Mouse (Mus musculus) large intestine, adult 2 months (tissue): Measurements from ENCODE around the gene Fgf4. TPM values are rescaled to one million over a fixed set of nuclear protein-coding genes. Genes with fewer than 3 reads are reported as not detected.
A peak's percentile ranks its signal among the peaks of the same experiment; 100 is the strongest.
"Not testable (repeated sequence)": the region's sequence is repeated elsewhere in the genome, so short reads cannot be mapped to it uniquely, and the experiment has no call there.

Source experiments
- DNase-seq: peaks from one replicate; pipeline ENCODE4 v3.0.0-alpha.2; 2012; ENCODE audit warnings: low read depth, low spot score
- whole genome bisulfite sequencing: fragments of 180-500 bp; shearing (Covaris S2); methylation state at CpG from one replicate; pipeline ENCODE4 v1.1.7; 2018; 5-methylcytosine and 5-hydroxymethylcytosine counted together
- polyA plus RNA-seq: library from polyadenylated mRNA; depleted of rRNA; stranded (reverse); fragments of >200 nt; gene quantifications from 2 replicates; pipeline ENCODE4 v1.2.3, GENCODE M21; 2012

The Fgf4 gene
- polyA plus RNA-seq, 1 experiment: 0.02 TPM

- WGBS: 4% methylated on average over 11 of the region's 11 CpGs
- DNase-seq: no peak
Observed at GRCm38 (mm10) chr7:144863196-144863595, 16.0 kb downstream of the Fgf4 start.

DNA sequence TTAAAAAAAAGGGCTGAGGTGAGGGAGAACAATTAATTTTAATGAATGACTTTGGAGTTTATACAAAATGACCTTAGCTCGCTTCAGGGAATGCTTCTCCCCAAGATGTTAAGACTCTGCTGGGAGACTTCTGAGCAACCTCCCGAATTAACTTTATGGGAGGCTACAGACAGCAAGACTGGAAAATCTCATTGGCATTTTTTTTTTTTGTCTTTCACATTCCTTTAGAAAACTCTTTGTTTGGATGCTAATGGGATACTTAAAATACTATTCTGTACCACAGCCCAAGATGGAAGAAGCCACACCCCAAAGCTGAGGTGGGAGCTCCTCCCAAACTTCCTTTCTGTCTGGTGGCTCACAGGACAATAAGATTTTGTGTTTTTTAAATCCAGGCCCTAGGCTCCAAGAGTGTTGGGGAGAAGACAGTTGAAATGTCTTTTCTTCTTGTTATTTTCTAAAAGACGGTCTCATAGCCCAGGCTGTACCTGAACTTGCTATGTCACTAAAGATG, 17.0 kb downstream of the Fgf4 start:
- WGBS: 49% methylated on average over 3 of the region's 3 CpGs
- no peak for DNase-seq

- 42% methylated on average over 4 of the region's 4 CpGs for WGBS
Observed at GRCm38 (mm10) chr7:144867161-144867560, 20.0 kb downstream of the Fgf4 start.

GRCm38 (mm10) chr7:144867602-144868001, 20.4 kb downstream of the Fgf4 start:
- DNase-seq: no peak
- 76% methylated on average over 8 of the region's 8 CpGs for WGBS

More at GRCm38 (mm10) chr7:144867161-144867560, 20.0 kb downstream of the Fgf4 start:
- DNase-seq: no peak

DNA sequence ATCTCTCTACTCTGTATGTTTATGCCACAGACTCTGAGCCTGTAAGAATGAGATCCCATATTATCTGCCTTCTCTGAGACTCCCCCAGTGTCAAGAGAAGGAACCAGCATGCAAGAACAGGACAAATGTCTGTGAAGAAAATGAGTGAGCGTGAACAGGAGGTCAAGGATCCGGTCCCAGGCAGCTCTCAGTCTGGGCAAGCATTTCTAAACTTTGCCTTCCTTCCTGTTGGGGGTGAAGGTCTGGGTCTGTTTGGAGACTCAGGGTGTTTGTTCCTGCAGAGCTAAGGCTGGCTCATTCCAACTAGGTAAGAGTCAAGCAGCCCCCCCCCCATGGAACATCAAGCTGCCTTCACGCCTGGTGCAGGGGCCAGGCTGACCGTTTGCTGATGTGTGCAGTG, 25.3 kb downstream of the Fgf4 start:
- DNase-seq: no peak
- WGBS: 74% methylated on average over 4 of the region's 4 CpGs

- DNase-seq: no peak
Observed at GRCm38 (mm10) chr7:144873160-144873559, 26.0 kb downstream of the Fgf4 start.

GRCm38 (mm10) chr7:144874226-144874625, 27.1 kb downstream of the Fgf4 start:
- DNase-seq: no peak
- WGBS: 82% methylated on average over 4 of the region's 4 CpGs

More at GRCm38 (mm10) chr7:144873160-144873559, 26.0 kb downstream of the Fgf4 start:
- 86% methylated on average over 4 of the region's 4 CpGs for WGBS

DNA sequence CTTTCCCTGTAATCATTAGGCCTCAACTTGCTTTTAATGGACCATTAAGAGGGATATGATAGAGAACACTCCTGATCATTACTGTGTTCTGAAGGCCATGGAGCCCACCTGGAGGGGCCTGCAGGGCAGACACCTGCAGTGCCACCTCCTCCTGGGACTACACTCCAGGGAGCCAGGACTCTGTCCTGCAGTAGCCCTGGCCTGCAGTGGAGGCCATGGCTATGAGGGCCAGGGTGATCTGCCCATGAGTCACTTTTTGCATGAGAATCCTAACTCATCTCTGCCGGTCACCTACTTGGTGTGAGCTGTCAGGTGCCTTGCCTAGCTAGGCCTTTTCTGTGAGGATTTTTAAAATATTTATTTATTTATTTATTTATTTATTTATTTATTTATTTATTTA, 31.2 kb downstream of the Fgf4 start:
- WGBS: 94% methylated on average over 1 of the region's 1 CpGs
- DNase-seq: no peak

GRCm38 (mm10) chr7:144883106-144883505, 35.9 kb downstream of the Fgf4 start:
- 43% methylated on average over 2 of the region's 2 CpGs for WGBS
- DNase-seq: no peak

GRCm38 (mm10) chr7:144887672-144888071, 40.5 kb downstream of the Fgf4 start:
- no peak for DNase-seq
- WGBS: 88% methylated on average over 2 of the region's 2 CpGs

DNA sequence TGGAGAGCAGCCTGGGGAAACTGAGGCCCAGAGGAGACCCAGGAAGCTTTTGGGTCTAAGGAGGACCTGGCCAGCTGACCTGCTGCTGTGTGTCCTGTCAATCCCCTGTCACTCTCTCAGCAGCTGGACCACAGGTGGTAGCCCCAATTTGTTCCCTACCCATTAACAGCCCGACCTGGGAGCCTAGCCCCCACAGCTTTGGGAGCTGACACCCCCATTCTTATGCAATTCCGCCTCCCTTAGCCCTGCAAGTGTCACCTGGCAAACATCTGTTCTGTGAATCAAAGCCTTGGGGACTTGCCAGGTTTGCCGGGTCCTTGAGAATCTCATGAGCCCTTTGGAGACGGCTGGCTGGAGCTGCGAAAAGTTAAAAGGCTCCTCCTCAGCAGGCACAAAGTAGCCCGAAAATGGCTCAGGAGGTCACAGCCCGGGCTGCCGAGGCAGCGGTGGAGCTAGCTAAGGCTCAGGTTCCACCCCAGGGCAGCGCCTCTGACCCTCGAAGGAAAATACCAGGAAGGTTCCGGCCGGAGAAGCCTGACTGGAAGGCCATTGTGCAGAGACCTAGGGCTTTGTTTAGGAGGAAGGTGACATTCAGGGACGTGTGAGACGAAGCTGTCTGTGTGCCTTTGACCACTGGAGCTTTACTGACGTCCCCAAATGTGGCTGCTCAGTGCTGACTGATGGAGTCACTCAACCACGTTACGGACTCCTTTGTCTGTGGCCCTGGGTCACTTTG, 41.6 kb downstream of the Fgf4 start:
- DNase-seq: no peak
- WGBS: 17% methylated on average over 18 of the region's 18 CpGs

GRCm38 (mm10) chr7:144890661-144891060, 43.5 kb downstream of the Fgf4 start:
- 100% methylated on average over 1 of the region's 1 CpGs for WGBS
- DNase-seq: not testable (repeated sequence)

GRCm38 (mm10) chr7:144891863-144892262, 44.7 kb downstream of the Fgf4 start:
- 62% methylated on average over 2 of the region's 2 CpGs for WGBS
- no peak for DNase-seq

- DNase-seq: no peak
- WGBS: 57% methylated on average over 6 of the region's 6 CpGs
Observed at GRCm38 (mm10) chr7:144892322-144892721, 45.2 kb downstream of the Fgf4 start.

- DNase-seq: no peak
Observed at GRCm38 (mm10) chr7:144894191-144894590, 47.0 kb downstream of the Fgf4 start.

DNA sequence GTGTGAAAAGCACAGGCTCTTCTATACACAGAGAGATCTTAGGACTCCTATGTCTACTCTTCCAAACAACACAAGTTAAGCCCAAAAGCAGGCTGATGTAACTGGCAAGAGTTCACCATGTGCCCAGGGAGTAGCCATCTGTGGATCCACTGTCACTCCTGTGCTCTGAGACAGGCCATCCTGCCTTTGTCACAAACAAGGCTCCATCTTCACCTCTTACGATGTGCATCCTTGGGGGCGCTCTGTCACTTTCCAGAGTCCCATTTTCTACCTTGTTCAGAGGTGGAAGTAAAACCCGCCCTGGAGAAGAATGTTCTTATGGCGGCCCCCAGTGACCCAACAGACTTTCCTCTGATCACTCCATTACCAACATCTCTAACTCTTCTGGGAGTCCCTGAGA, 47.5 kb downstream of the Fgf4 start:
- WGBS: 5% methylated on average over 4 of the region's 4 CpGs
- DNase-seq: no peak

More at GRCm38 (mm10) chr7:144894191-144894590, 47.0 kb downstream of the Fgf4 start:
- WGBS: 10% methylated on average over 5 of the region's 5 CpGs

- 2% methylated on average over 37 of the region's 37 CpGs for WGBS
- DNase-seq: peak; percentile 43
Observed at GRCm38 (mm10) chr7:144895305-144896111, 48.3 kb downstream of the Fgf4 start.

GRCm38 (mm10) chr7:144896294-144897218, 49.4 kb downstream of the Fgf4 start, which contains the start of gene Fgf15:
TSS of gene Fgf15 (plus strand) at chr7:144896531.
- WGBS: 2% methylated on average over 65 of the region's 65 CpGs

DNA sequence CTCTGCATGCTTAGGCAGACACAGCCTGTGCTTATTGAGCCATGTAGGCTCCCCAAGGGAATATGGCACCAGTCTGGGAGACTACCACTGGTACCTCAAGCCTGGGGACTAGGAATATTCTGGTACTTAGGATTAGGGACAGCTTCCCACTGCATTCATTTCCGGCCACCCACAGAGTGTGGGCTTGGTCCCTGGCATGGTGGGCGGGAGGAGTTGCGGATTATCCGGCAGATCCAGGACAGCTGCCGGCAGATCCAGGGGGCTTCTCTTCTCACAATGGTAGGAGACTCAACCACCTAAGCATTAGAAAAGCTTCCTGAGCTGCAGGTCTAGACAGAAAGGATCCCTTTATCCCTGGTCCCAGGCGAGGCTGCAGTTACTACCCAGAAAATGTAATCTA, 51.3 kb downstream of the Fgf4 start:
- WGBS: 89% methylated on average over 6 of the region's 6 CpGs

More at GRCm38 (mm10) chr7:144896294-144897218, 49.4 kb downstream of the Fgf4 start, which contains the start of gene Fgf15:
- no peak for DNase-seq

More for the DNA sequence above, 51.3 kb downstream of the Fgf4 start:
- no peak for DNase-seq
